9 mouse cellular contexts compared by ENCODE assay signal in the genomic region with DNA sequence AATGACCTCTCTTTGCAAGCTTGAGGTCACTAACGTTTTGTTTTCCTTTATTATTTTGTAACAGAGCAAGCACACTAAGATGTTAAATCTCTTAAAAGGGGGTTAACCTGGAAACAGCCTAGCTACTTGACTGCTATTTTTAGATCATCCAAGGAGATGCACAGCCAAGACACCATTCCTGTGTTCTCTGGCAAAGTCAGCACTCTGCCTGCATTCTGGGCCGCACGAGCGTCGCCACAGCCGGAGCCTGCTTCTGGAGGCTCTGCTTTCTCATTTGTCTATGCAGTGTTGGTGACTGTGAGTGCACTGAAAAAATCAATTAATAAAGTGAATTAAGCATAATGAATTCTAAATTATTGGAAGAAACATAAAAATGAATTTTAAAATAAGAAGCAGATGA.
DNase-seq lines count a peak whose midpoint lies in the region; ATAC-seq lines count a peak whose summit lies in the region.
"Had no signal": no experiment of that assay in that cellular context is flagged by ENCODE, and none has a peak within 500 bp of the region (broad histone marks: within the 10 kb centered on the region; RNA-seq: fewer than 3 reads in every experiment).

No protein-coding gene starts in this region.

- no peak overlapping the region for H3K4me2 ChIP-seq in heart, embryonic 14.5 days (ENCODE audit: low read length)
- no peak overlapping the region for H3K4me2 ChIP-seq in limb, embryonic 15.5 days
- H3K4me2 ChIP-seq: liver, embryonic 11.5 days had no signal

- H3K27me3 ChIP-seq in heart, embryonic 14.5 days (ENCODE audit: control insufficient read depth, insufficient read depth, low read length) = no peaks in the 10 kb centered on the region
- H3K27me3 ChIP-seq in limb, embryonic 15.5 days = no peaks in the 10 kb centered on the region

- H3K36me3 ChIP-seq in heart, embryonic 14.5 days (ENCODE audit: control insufficient read depth, insufficient read depth, low read length) = no peaks in the 10 kb centered on the region
- no peaks in the 10 kb centered on the region for H3K36me3 ChIP-seq in limb, embryonic 15.5 days

- intact Hi-C loops in left cerebral cortex, postnatal 36 days (cut with DNase I) = no loop called here

- DNase-seq in cerebellum, postnatal 10 days = peak; percentile 54 to 61
- DNase-seq in cerebellum, postnatal 4 days (ENCODE audit: low spot score in 2 of 2) = no peak
- DNase-seq in cerebellum, postnatal 25 days = peak; percentile 36 to 50
- no peak for DNase-seq in left cerebral cortex, postnatal 36 days (ENCODE audit: low spot score in 2 of 2)
- no peak for DNase-seq in B cell, adult 2 months
- no peak for DNase-seq in layer of hippocampus, adult 9-11 months

- H3K9ac ChIP-seq in heart, embryonic 14.5 days (ENCODE audit: low read length) = no peak overlapping the region
- no peak overlapping the region for H3K9ac ChIP-seq in limb, embryonic 15.5 days

- ATAC-seq in heart, embryonic 14.5 days (ENCODE audit: insufficient number of reproducible peaks, insufficient read depth, low FRiP score, low read depth) = no peak
- no peak for ATAC-seq in limb, embryonic 15.5 days (ENCODE audit: insufficient number of reproducible peaks, low FRiP score, low TSS enrichment, low read depth)

- H3K27ac ChIP-seq in heart, embryonic 14.5 days (replicated peaks in 1 of 2; ENCODE audit: control insufficient read depth in 1 of 2, insufficient read depth in 1 of 2, low read depth in 2 of 2, low read length in 2 of 2) = peak overlapping the region; percentile 50 to 73
- H3K27ac ChIP-seq in limb, embryonic 15.5 days = 0 out of 2 replicates have a peak overlapping the region, but pooled peaks have one; percentile 19

- H3K4me3 ChIP-seq in heart, embryonic 14.5 days (ENCODE audit: control insufficient read depth in 1 of 2, insufficient read depth in 1 of 2, low read depth in 1 of 2, low read length in 2 of 2) = no peak overlapping the region
- no peak overlapping the region for H3K4me3 ChIP-seq in limb, embryonic 15.5 days

- 22% methylated on average over 6 of the region's 6 CpGs for WGBS in heart, embryonic 14.5 days
- WGBS in limb, embryonic 15.5 days = 41% methylated on average over 6 of the region's 6 CpGs

- peaks cover 14 to 31% of the 10 kb centered on the region in 2 experiments for H3K4me1 ChIP-seq in heart, embryonic 14.5 days (ENCODE audit: control insufficient read depth in 2 of 2, insufficient read depth in 2 of 2, low read length in 2 of 2)
- H3K4me1 ChIP-seq in limb, embryonic 15.5 days = peaks cover 20% of the 10 kb centered on the region

- no peaks in the 10 kb centered on the region for H3K9me3 ChIP-seq in heart, embryonic 14.5 days (ENCODE audit: control insufficient read depth, low read length)
- H3K9me3 ChIP-seq in limb, embryonic 15.5 days = no peaks in the 10 kb centered on the region

Comparison
In these comparisons a context has a peak if more than half of its experiments do, and no peak if none do; other contexts are left out.
1. DNase-seq: peak in cerebellum, postnatal 10 days (2 of 2) and cerebellum, postnatal 25 days (2 of 2); none in cerebellum, postnatal 4 days (0 of 2), left cerebral cortex, postnatal 36 days (0 of 2), B cell, adult 2 months (0 of 2) and layer of hippocampus, adult 9-11 months (single experiment).